9 mouse cellular contexts compared by ENCODE assay signal in genomic region chr19:34746201-34746600, GRCm38 (mm10). TPM values are rescaled to one million over a fixed set of nuclear protein-coding genes. Genes with fewer than 3 reads are reported as not detected.
DNase-seq lines count a peak whose midpoint lies in the region; ATAC-seq and TF ChIP-seq lines count a peak whose summit lies in the region.
"Had no signal": no experiment of that assay in that cellular context is flagged by ENCODE, and none has a peak within 500 bp of the region (broad histone marks: within the 10 kb centered on the region; RNA-seq: fewer than 3 reads in every experiment).

No protein-coding gene starts in this region.

- TF ChIP-seq CTCF in hindbrain, postnatal 0 days (IDR thresholded peaks at IDR 0.05; ENCODE audit: low read depth), result no peak

- DNase-seq in heart, embryonic 10.5 days (ENCODE audit: low spot score), result no peak
- no peak for DNase-seq in heart, postnatal 14 days
- no peak for DNase-seq in embryonic facial prominence, embryonic 10.5 days (ENCODE audit: low spot score)
- DNase-seq in hindbrain, postnatal 0 days (ENCODE audit: low spot score), result peak; percentile 6
- DNase-seq in midbrain, embryonic 10.5 days (ENCODE audit: low spot score), result no peak
- DNase-seq in spleen, postnatal 14 days (ENCODE audit: low spot score in 2 of 2), result no peak
- DNase-seq in thymus, postnatal 14 days, result no peak

- WGBS in heart, embryonic 10.5 days, result 13% methylated on average over 9 of the region's 9 CpGs
- 15% methylated on average over 9 of the region's 9 CpGs for WGBS in embryonic facial prominence, embryonic 10.5 days
- 12% methylated on average over 9 of the region's 9 CpGs for WGBS in hindbrain, postnatal 0 days
- WGBS in midbrain, embryonic 10.5 days, result 21% methylated on average over 9 of the region's 9 CpGs

- peak overlapping the region; percentile 45; the same call in 1 of the 2 replicates for H3K9ac ChIP-seq in hindbrain, postnatal 0 days (replicated peaks; ENCODE audit: low read length)

- H3K27me3 ChIP-seq in heart, embryonic 10.5 days (ENCODE audit: insufficient read depth, poor library complexity, severe bottlenecking), result no peaks in the 10 kb centered on the region
- peaks cover 33% of the 10 kb centered on the region for H3K27me3 ChIP-seq in embryonic facial prominence, embryonic 10.5 days (replicated peaks; ENCODE audit: low read depth, poor library complexity, severe bottlenecking)
- H3K27me3 ChIP-seq in hindbrain, postnatal 0 days (ENCODE audit: insufficient read depth, low read length), result peaks cover 6% of the 10 kb centered on the region; the same call in 1 of the 2 replicates
- H3K27me3 ChIP-seq in midbrain, embryonic 10.5 days (ENCODE audit: low read depth, poor library complexity, severe bottlenecking), result peaks cover 32% of the 10 kb centered on the region
- H3K27me3 ChIP-seq: CH12.LX had no signal

- H3K27ac ChIP-seq in heart, embryonic 10.5 days, result peak overlapping the region; percentile 91
- H3K27ac ChIP-seq in embryonic facial prominence, embryonic 10.5 days (replicated peaks), result no peak overlapping the region
- no peak overlapping the region for H3K27ac ChIP-seq in hindbrain, postnatal 0 days
- peak overlapping the region; percentile 85; the same call in 1 of the 2 replicates for H3K27ac ChIP-seq in midbrain, embryonic 10.5 days (replicated peaks)

- H3K36me3 ChIP-seq in heart, embryonic 10.5 days, result no peaks in the 10 kb centered on the region
- H3K36me3 ChIP-seq in embryonic facial prominence, embryonic 10.5 days (replicated peaks), result no peaks in the 10 kb centered on the region
- H3K36me3 ChIP-seq in hindbrain, postnatal 0 days (ENCODE audit: insufficient read depth, low read length), result no peaks in the 10 kb centered on the region
- no peaks in the 10 kb centered on the region for H3K36me3 ChIP-seq in midbrain, embryonic 10.5 days

- intact Hi-C loops in heart, postnatal 14 days (cut with DNase I), result loop anchor here (5.0 kb wide), 1 partner anchor 59 kb away; no protein-coding TSS in a partner anchor

- H3K4me1 ChIP-seq in heart, embryonic 10.5 days, result peaks cover 18% of the 10 kb centered on the region
- peaks cover 12% of the 10 kb centered on the region for H3K4me1 ChIP-seq in embryonic facial prominence, embryonic 10.5 days
- H3K4me1 ChIP-seq in hindbrain, postnatal 0 days (ENCODE audit: insufficient read depth, low read length), result 0 out of 2 replicates have a peak, but pooled peaks cover 5% of the 10 kb centered on the region
- H3K4me1 ChIP-seq in midbrain, embryonic 10.5 days, result peaks cover 23% of the 10 kb centered on the region

- H3K9me3 ChIP-seq in heart, embryonic 10.5 days, result no peaks in the 10 kb centered on the region
- H3K9me3 ChIP-seq in embryonic facial prominence, embryonic 10.5 days, result no peaks in the 10 kb centered on the region
- no peaks in the 10 kb centered on the region for H3K9me3 ChIP-seq in hindbrain, postnatal 0 days (ENCODE audit: low read length)
- H3K9me3 ChIP-seq in midbrain, embryonic 10.5 days (replicated peaks), result no peaks in the 10 kb centered on the region

- H3K4me3 ChIP-seq in heart, embryonic 10.5 days, result peak overlapping the region; percentile 81
- peak overlapping the region; percentile 72 for H3K4me3 ChIP-seq in embryonic facial prominence, embryonic 10.5 days
- H3K4me3 ChIP-seq in hindbrain, postnatal 0 days (ENCODE audit: low read length), result peak overlapping the region; percentile 65
- peak overlapping the region; percentile 80 for H3K4me3 ChIP-seq in midbrain, embryonic 10.5 days

- H3K4me2 ChIP-seq in hindbrain, postnatal 0 days (ENCODE audit: low read depth, low read length), result peak overlapping the region; percentile 100

- ATAC-seq in hindbrain, postnatal 0 days, result peak; percentile 22; the same call in 1 of the 2 replicates
- ATAC-seq in inflammation-experienced regulatory T-cells, adult 6 months, result no peak

RNA-seq across cellular contexts. Expression of gene Slc16a12, which starts 0.9 kb away (rescaled TPM):
- polyA plus RNA-seq in heart, embryonic 10.5 days (2016; fragmentation: Nextera tagmentation; extraction: Ambion mirVana), result 19.3 and 35.1 TPM in 2 replicates
- 1 to 10 TPM; 2.8 to 4.2 TPM for total RNA-seq in heart, postnatal 14 days (2021)
- 0.49 and 0.75 TPM in 2 replicates for polyA plus RNA-seq in embryonic facial prominence, embryonic 10.5 days (2016; fragmentation: Nextera tagmentation; extraction: Ambion mirVana)
- 2.1 and 3.6 TPM in 2 replicates for total RNA-seq in hindbrain, postnatal 0 days (2014; rRNA removed)
- polyA plus RNA-seq in hindbrain, postnatal 0 days (2015; fragmentation: Nextera tagmentation; extraction: Ambion mirVana), result 2.1 and 3.0 TPM in 2 replicates
- polyA plus RNA-seq in midbrain, embryonic 10.5 days (2016; fragmentation: Nextera tagmentation; extraction: Ambion mirVana), result 1.5 and 2.4 TPM in 2 replicates
- polyA plus RNA-seq in inflammation-experienced regulatory T-cells, adult 6 months (2017; shearing (Covaris generic)), result under 1 TPM in 1 of 3 experiments, not detected in 2; 0.18 TPM

Comparison
In these comparisons a context has a peak if more than half of its experiments do, and no peak if none do; other contexts are left out.
1. H3K27ac ChIP-seq: peak in heart, embryonic 10.5 days (single experiment) and midbrain, embryonic 10.5 days (single experiment); none in embryonic facial prominence, embryonic 10.5 days (single experiment) and hindbrain, postnatal 0 days (single experiment).
2. Peak in every context shown above with its lines, with median percentiles within 50 percentile points of each other: H3K4me3 ChIP-seq.